20 mouse cellular contexts compared by ENCODE assay signal in the genomic region with DNA sequence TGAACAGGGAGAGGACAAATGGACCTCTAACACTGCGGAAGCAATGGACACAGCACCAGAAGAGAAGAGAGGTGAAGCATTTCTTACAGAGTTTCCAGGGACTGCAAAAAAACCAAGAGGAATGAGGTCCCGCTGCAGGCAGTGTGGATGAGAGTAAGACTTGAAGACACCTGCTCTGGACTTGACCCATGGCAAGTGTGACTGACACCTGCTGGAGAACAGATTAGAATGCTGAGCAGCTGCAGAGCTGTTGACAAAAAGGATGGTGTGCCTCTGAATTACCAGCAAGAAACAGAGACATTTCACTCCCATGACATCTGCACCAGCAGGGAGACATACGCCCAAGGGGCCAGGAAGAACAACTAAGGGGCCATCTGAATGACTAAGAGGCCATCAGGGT.
"Had no signal": no experiment of that assay in that cellular context is flagged by ENCODE, and none has a peak within 500 bp of the region (broad histone marks: within the 10 kb centered on the region; RNA-seq: fewer than 3 reads in every experiment).

No protein-coding gene starts in this region.

- H3K27ac ChIP-seq: liver, embryonic 15.5 days; macrophage; midbrain, embryonic 12.5 days; neural tube, embryonic 13.5 days; neural tube, embryonic 15.5 days had no signal

- H3K27me3 ChIP-seq: liver, embryonic 15.5 days; megakaryocyte, embryonic 14.5 days; midbrain, embryonic 12.5 days; neural tube, embryonic 13.5 days; neural tube, embryonic 15.5 days had no signal

- H3K4me1 ChIP-seq: liver, embryonic 15.5 days; midbrain, embryonic 12.5 days had no signal

- H3K9me3 ChIP-seq: liver, embryonic 15.5 days; megakaryocyte, embryonic 14.5 days; midbrain, embryonic 12.5 days; neural tube, embryonic 13.5 days; neural tube, embryonic 15.5 days had no signal

- ATAC-seq: liver, postnatal 0 days; midbrain, embryonic 16.5 days had no signal

- H3K4me2 ChIP-seq: liver, embryonic 15.5 days; midbrain, embryonic 12.5 days; neural tube, embryonic 13.5 days; neural tube, embryonic 15.5 days had no signal

- DNase-seq: liver, postnatal 0 days; lung, adult 2 months; lung, postnatal 10 days; lung, postnatal 36 days; midbrain, embryonic 14.5 days; retina, postnatal 1 day; right cerebral cortex, adult 18-20 months; right cerebral cortex, postnatal 25 days; right cerebral cortex, postnatal 4 days; spleen, adult 18-20 months; thymus, adult 18-20 months; thymus, postnatal 14 days; thymus, postnatal 36 days had no signal

- H3K4me3 ChIP-seq: liver, embryonic 15.5 days; megakaryocyte, embryonic 14.5 days; midbrain, embryonic 12.5 days; neural tube, embryonic 13.5 days; neural tube, embryonic 15.5 days had no signal

- H3K9ac ChIP-seq: liver, embryonic 15.5 days; liver, postnatal 0 days; midbrain, embryonic 12.5 days; neural tube, embryonic 13.5 days; neural tube, embryonic 15.5 days had no signal

- H3K36me3 ChIP-seq: liver, embryonic 15.5 days; midbrain, embryonic 12.5 days; neural tube, embryonic 15.5 days had no signal
